33 mouse cellular contexts compared by ENCODE assay signal in the genomic region with DNA sequence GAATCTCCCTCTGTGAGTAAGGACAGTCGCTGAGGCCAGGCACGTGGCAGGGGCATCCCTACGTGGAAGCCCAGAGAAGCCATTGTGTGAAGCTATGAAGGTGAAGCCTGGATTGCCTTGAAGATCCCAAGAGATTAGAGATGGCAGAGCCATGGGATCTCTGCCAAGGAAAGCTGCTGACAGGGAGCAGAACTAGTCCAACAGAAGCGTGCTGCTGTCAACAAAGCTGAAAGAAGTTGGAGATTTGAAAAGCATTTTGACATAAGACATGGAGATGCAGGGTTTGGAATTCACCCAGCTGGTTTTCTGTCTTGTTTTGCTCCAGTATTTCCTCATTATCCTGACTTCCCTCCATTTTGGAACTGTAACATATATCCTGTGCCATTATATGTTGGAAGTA. TPM values are rescaled to one million over a fixed set of nuclear protein-coding genes. Genes with fewer than 3 reads are reported as not detected.
A peak's percentile ranks its signal among the peaks of the same experiment; 100 is the strongest.
DNase-seq lines count a peak whose midpoint lies in the region; ATAC-seq and TF ChIP-seq lines count a peak whose summit lies in the region.
"Had no signal": no experiment of that assay in that cellular context is flagged by ENCODE, and none has a peak within 500 bp of the region (broad histone marks: within the 10 kb centered on the region; RNA-seq: fewer than 3 reads in every experiment).

No protein-coding gene starts in this region.

- peak; percentile 34; the same call in 1 of the 2 replicates for ATAC-seq in forebrain, postnatal 0 days
- ATAC-seq in forebrain, embryonic 15.5 days (replicated peaks) = no peak
- ATAC-seq: activated CD4-positive, CD25-positive, alpha-beta regulatory T cell, adult 4 months; CD4-positive, CD25-positive, alpha-beta regulatory T cell, adult 4 months; forebrain, embryonic 16.5 days; hindbrain, embryonic 16.5 days; intestine, embryonic 15.5 days had no signal

- H3K36me3 ChIP-seq in forebrain, postnatal 0 days (ENCODE audit: insufficient read depth) = no peaks in the 10 kb centered on the region
- H3K36me3 ChIP-seq in forebrain, embryonic 15.5 days = no peaks in the 10 kb centered on the region
- H3K36me3 ChIP-seq: embryonic facial prominence, embryonic 13.5 days; heart, embryonic 12.5 days; heart, embryonic 15.5 days; hindbrain, embryonic 10.5 days; hindbrain, embryonic 13.5 days; intestine, embryonic 15.5 days had no signal

- DNase-seq in cerebellum, postnatal 10 days = peak; percentile 42 to 50
- no peak for DNase-seq in cerebellum, adult 9-11 months
- peak; percentile 43 for DNase-seq in forebrain, postnatal 0 days
- peak; percentile 57 for DNase-seq in adipocyte (ENCODE audit: low spot score)
- DNase-seq in ovary, postnatal 36 days (ENCODE audit: low spot score) = no peak
- DNase-seq: cerebellum, adult 11-12 months; cerebellum, adult 8-10 months; cerebellum, postnatal 25 days; gastrocnemius, postnatal 25 days; heart, adult 18-20 months; heart, postnatal 10 days; heart, postnatal 36 days; kidney, adult 11 months; kidney, adult 8-10 months had no signal

- no peak overlapping the region for H3K4me2 ChIP-seq in forebrain, postnatal 0 days (ENCODE audit: low read depth)
- no peak overlapping the region for H3K4me2 ChIP-seq in forebrain, embryonic 15.5 days (replicated peaks)
- H3K4me2 ChIP-seq: embryonic facial prominence, embryonic 13.5 days; heart, embryonic 12.5 days; heart, embryonic 15.5 days; hindbrain, embryonic 13.5 days; intestine, embryonic 15.5 days had no signal

- no peak overlapping the region for H3K9ac ChIP-seq in forebrain, postnatal 0 days
- H3K9ac ChIP-seq in forebrain, embryonic 15.5 days (replicated peaks) = no peak overlapping the region
- H3K9ac ChIP-seq: embryonic facial prominence, embryonic 13.5 days; heart, embryonic 12.5 days; heart, embryonic 15.5 days; hindbrain, embryonic 13.5 days; intestine, embryonic 15.5 days had no signal

- no peaks in the 10 kb centered on the region for H3K27me3 ChIP-seq in forebrain, postnatal 0 days (ENCODE audit: insufficient read depth, low read length)
- H3K27me3 ChIP-seq in forebrain, embryonic 15.5 days = no peaks in the 10 kb centered on the region
- H3K27me3 ChIP-seq: embryonic facial prominence, embryonic 13.5 days; heart, embryonic 15.5 days; hindbrain, embryonic 13.5 days; intestine, embryonic 15.5 days had no signal

- no peaks in the 10 kb centered on the region for H3K9me3 ChIP-seq in forebrain, postnatal 0 days (ENCODE audit: low read length)
- H3K9me3 ChIP-seq in forebrain, embryonic 15.5 days = no peaks in the 10 kb centered on the region
- H3K9me3 ChIP-seq: embryonic facial prominence, embryonic 13.5 days; heart, embryonic 15.5 days; hindbrain, embryonic 13.5 days; intestine, embryonic 15.5 days had no signal

- 65% methylated on average over 4 of the region's 4 CpGs for WGBS in forebrain, postnatal 0 days
- 69% methylated on average over 4 of the region's 4 CpGs for WGBS in forebrain, embryonic 15.5 days

- H3K4me1 ChIP-seq in forebrain, postnatal 0 days (ENCODE audit: insufficient read depth) = no peaks in the 10 kb centered on the region
- H3K4me1 ChIP-seq in forebrain, embryonic 15.5 days = no peaks in the 10 kb centered on the region
- H3K4me1 ChIP-seq: embryonic facial prominence, embryonic 13.5 days; heart, embryonic 15.5 days; hindbrain, embryonic 10.5 days; hindbrain, embryonic 13.5 days; intestine, embryonic 15.5 days had no signal

- TF ChIP-seq CTCF in forebrain, postnatal 0 days (IDR thresholded peaks at IDR 0.05; ENCODE audit: low read depth) = no peak

- H3K4me3 ChIP-seq in forebrain, postnatal 0 days (ENCODE audit: low read depth, low read length) = no peak overlapping the region
- no peak overlapping the region for H3K4me3 ChIP-seq in forebrain, embryonic 15.5 days
- H3K4me3 ChIP-seq: embryonic facial prominence, embryonic 13.5 days; heart, embryonic 12.5 days; heart, embryonic 15.5 days; hindbrain, embryonic 10.5 days; hindbrain, embryonic 13.5 days; intestine, embryonic 15.5 days had no signal

- H3K27ac ChIP-seq in forebrain, postnatal 0 days (ENCODE audit: low read depth, low read length) = no peak overlapping the region
- H3K27ac ChIP-seq in forebrain, embryonic 15.5 days (replicated peaks) = no peak overlapping the region
- H3K27ac ChIP-seq: embryonic facial prominence, embryonic 13.5 days; heart, embryonic 15.5 days; hindbrain, embryonic 10.5 days; hindbrain, embryonic 13.5 days; intestine, embryonic 15.5 days had no signal

RNA-seq across cellular contexts. Expression of a gene that starts 14.4 kb away (rescaled TPM):
- 0.54 TPM in 1 of 2 replicates, not detected in the other for total RNA-seq in forebrain, postnatal 0 days (2014; rRNA removed)
- polyA plus RNA-seq in forebrain, postnatal 0 days (2015; fragmentation: Nextera tagmentation; extraction: Ambion mirVana) = 0.58 TPM in 1 of 2 replicates, not detected in the other
- polyA plus RNA-seq in forebrain, embryonic 15.5 days (2015; fragmentation: Nextera tagmentation; extraction: Ambion mirVana) = not detected in 2 replicates
- total RNA-seq: adrenal gland, adult 18-20 months; adrenal gland, postnatal 4 days; common myeloid progenitor, adult 5-6 weeks; heart, adult 18-20 months; heart, postnatal 10 days; heart, postnatal 36 days; MEL had no signal
- polyA plus RNA-seq: C2C12; embryonic facial prominence, embryonic 13.5 days; forebrain, embryonic 11.5 days; forebrain, embryonic 16.5 days; gonadal fat pad, adult 2 months; heart, embryonic 12.5 days; heart, embryonic 15.5 days; hindbrain, embryonic 10.5 days; hindbrain, embryonic 13.5 days; hindbrain, embryonic 16.5 days; intestine, embryonic 15.5 days had no signal

RNA-seq across cellular contexts. Expression of a gene that starts 22.4 kb away (rescaled TPM):
- 2.5 and 5.3 TPM in 2 replicates for total RNA-seq in forebrain, postnatal 0 days (2014; rRNA removed)
- 2.3 and 4.0 TPM in 2 replicates for polyA plus RNA-seq in forebrain, postnatal 0 days (2015; fragmentation: Nextera tagmentation; extraction: Ambion mirVana)
- polyA plus RNA-seq in forebrain, embryonic 15.5 days (2015; fragmentation: Nextera tagmentation; extraction: Ambion mirVana) = 0.92 and 1.2 TPM in 2 replicates
- total RNA-seq: MEL had no signal
- polyA plus RNA-seq: C2C12 had no signal

RNA-seq across cellular contexts. Expression of a gene that starts 22.6 kb away (rescaled TPM):
- total RNA-seq in forebrain, postnatal 0 days (2014; rRNA removed) = 3.8 and 4.6 TPM in 2 replicates
- 0.49 and 1.6 TPM in 2 replicates for polyA plus RNA-seq in forebrain, postnatal 0 days (2015; fragmentation: Nextera tagmentation; extraction: Ambion mirVana)
- 0.60 and 0.74 TPM in 2 replicates for polyA plus RNA-seq in forebrain, embryonic 15.5 days (2015; fragmentation: Nextera tagmentation; extraction: Ambion mirVana)
- total RNA-seq: MEL had no signal

RNA-seq across cellular contexts. Expression of a gene that starts 43.7 kb away (rescaled TPM):
- not detected in 2 replicates for total RNA-seq in forebrain, postnatal 0 days (2014; rRNA removed)
- polyA plus RNA-seq in forebrain, postnatal 0 days (2015; fragmentation: Nextera tagmentation; extraction: Ambion mirVana) = 0.09 and 0.12 TPM in 2 replicates
- polyA plus RNA-seq in forebrain, embryonic 15.5 days (2015; fragmentation: Nextera tagmentation; extraction: Ambion mirVana) = not detected in 2 replicates
- total RNA-seq: adrenal gland, adult 18-20 months; common myeloid progenitor, adult 5-6 weeks; gastrocnemius, adult 8-10 months; gastrocnemius, postnatal 25 days; heart, adult 18-20 months; heart, postnatal 10 days; heart, postnatal 36 days; MEL had no signal
- polyA plus RNA-seq: C2C12; forebrain, embryonic 11.5 days; forebrain, embryonic 16.5 days; heart, embryonic 12.5 days; heart, embryonic 15.5 days; hindbrain, embryonic 10.5 days; intestine, embryonic 15.5 days had no signal

RNA-seq across cellular contexts. Expression of a gene that starts 44.5 kb away (rescaled TPM):
- 0.24 TPM in 1 of 2 replicates, not detected in the other for total RNA-seq in forebrain, postnatal 0 days (2014; rRNA removed)
- 0.54 and 0.63 TPM in 2 replicates for polyA plus RNA-seq in forebrain, postnatal 0 days (2015; fragmentation: Nextera tagmentation; extraction: Ambion mirVana)
- 0.15 and 0.20 TPM in 2 replicates for polyA plus RNA-seq in forebrain, embryonic 15.5 days (2015; fragmentation: Nextera tagmentation; extraction: Ambion mirVana)
- total RNA-seq: adrenal gland, adult 18-20 months; gastrocnemius, adult 8-10 months; gastrocnemius, postnatal 25 days; heart, adult 18-20 months; heart, postnatal 10 days; heart, postnatal 36 days; MEL had no signal
- polyA plus RNA-seq: activated CD4-positive, CD25-positive, alpha-beta regulatory T cell, adult 4 months; CD4-positive, CD25-positive, alpha-beta regulatory T cell, adult 4 months; gonadal fat pad, adult 2 months; heart, embryonic 15.5 days had no signal

Comparison
In these comparisons a context has a peak if more than half of its experiments do, and no peak if none do; other contexts are left out.
1. DNase-seq: peak in cerebellum, postnatal 10 days (2 of 2), forebrain, postnatal 0 days (single experiment) and adipocyte (single experiment); none in cerebellum, adult 9-11 months (single experiment) and ovary, postnatal 36 days (single experiment).